Mouse (Mus musculus): Measurements from ENCODE around the gene Ddr2. TPM values are rescaled to one million over a fixed set of nuclear protein-coding genes. Genes with fewer than 3 reads are reported as not detected.
"Not testable (repeated sequence)": the region's sequence is repeated elsewhere in the genome, so short reads cannot be mapped to it uniquely, and the experiment has no call there.

Ddr2 gene
- polyA plus RNA-seq, 2 experiments: 64.1 to 86.7 TPM

DNA sequence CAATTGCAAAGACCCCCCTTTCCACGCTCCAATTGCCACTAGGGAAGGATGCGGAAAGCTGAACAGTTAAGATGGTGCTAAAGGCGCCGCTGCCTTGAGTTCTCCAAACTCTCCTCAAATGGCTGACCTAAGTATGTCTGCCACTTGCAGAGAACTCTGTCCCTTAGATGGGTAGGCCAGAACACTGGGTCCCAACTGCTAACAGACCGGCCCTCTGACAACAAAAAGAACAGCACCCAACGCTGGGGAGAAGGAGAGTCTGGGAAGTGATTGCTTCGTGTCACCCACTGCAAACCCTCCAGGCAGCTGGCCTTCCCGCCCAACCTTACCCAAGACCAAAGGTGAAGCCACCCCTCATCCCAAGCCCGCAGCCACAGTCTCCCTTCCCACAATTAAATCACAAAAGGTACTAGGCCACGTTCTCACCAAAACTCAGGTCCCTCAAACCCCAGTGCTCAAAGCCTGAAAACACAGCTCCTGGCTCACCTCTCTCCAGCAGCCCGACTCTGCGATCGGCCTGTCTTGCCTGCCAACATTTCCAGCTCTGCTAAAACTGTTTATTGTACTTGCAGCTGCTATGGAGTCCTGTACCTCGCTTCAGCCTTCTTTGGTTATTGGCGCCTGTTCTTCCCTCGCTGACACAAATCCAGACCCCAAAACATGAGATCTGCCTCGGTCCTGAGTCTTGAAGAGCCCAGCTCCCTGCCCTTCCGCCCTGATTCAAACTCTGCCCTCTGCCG is 616 bp downstream of the Ddr2 start:
- H3K9ac ChIP-seq (ENCODE audit: low read depth, low read length, severe bottlenecking): peak overlapping the region; percentile 81
- TF ChIP-seq POLR2A (IDR thresholded peaks at IDR 0.05; ENCODE audit: borderline replicate concordance, extremely low read depth, insufficient read depth, insufficient read length): no peak
- 15% methylated on average over 19 of the region's 19 CpGs for whole genome bisulfite sequencing
- no peaks in the 10 kb centered on the region for H3K27me3 ChIP-seq (ENCODE audit: control insufficient read depth, insufficient read depth, low read length)
- DNase-seq (ENCODE audit: low spot score): peak; percentile 49
- peak overlapping the region; percentile 70 for H3K4me2 ChIP-seq (replicated peaks; ENCODE audit: low read depth, low read length, severe bottlenecking)
- H3K4me3 ChIP-seq (replicated peaks; ENCODE audit: low read length): peak overlapping the region; percentile 65
- ATAC-seq (ENCODE audit: low FRiP score, low read depth): peak; percentile 60
- peaks cover 36% of the 10 kb centered on the region for H3K4me1 ChIP-seq (ENCODE audit: control insufficient read depth, insufficient read depth, low read length)
- no peaks in the 10 kb centered on the region for H3K36me3 ChIP-seq (ENCODE audit: control insufficient read depth, insufficient read depth, low read length)
- peak overlapping the region; percentile 98 for H3K27ac ChIP-seq (replicated peaks; ENCODE audit: low read depth, low read length)
- H3K9me3 ChIP-seq (ENCODE audit: control insufficient read depth, low read length): no peaks in the 10 kb centered on the region

DNA sequence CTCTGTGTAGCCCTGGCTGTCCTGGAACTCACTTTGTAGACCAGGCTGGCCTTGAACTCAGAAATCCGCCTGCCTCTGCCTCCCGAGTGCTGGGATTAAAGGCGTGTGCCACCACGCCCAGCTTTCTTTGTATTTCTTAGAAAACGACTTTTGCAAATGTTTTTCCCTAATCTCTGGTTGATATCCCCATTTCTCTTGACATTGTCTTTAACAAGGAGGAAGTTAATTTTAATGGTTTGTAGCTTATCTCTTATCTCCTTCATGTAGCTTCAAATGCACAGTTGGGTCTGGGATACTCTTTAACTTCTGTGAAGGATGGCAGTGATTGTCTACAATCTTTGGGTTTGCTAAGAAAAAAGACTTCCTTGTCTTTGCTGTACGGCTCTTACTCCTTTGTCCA is 7.7 kb downstream of the Ddr2 start:
- not testable (repeated sequence) for H3K27ac ChIP-seq (replicated peaks; ENCODE audit: low read depth, low read length); ATAC-seq (ENCODE audit: low FRiP score, low read depth); H3K9me3 ChIP-seq (ENCODE audit: control insufficient read depth, low read length); DNase-seq (ENCODE audit: low spot score); H3K27me3 ChIP-seq (ENCODE audit: control insufficient read depth, insufficient read depth, low read length); H3K9ac ChIP-seq (ENCODE audit: low read depth, low read length, severe bottlenecking); H3K4me2 ChIP-seq (replicated peaks; ENCODE audit: low read depth, low read length, severe bottlenecking); H3K36me3 ChIP-seq (ENCODE audit: control insufficient read depth, insufficient read depth, low read length); H3K4me3 ChIP-seq (replicated peaks; ENCODE audit: low read length)
- 90% methylated on average over 6 of the region's 6 CpGs for WGBS
- peaks cover 14% of the 10 kb centered on the region for H3K4me1 ChIP-seq (ENCODE audit: control insufficient read depth, insufficient read depth, low read length)

DNA sequence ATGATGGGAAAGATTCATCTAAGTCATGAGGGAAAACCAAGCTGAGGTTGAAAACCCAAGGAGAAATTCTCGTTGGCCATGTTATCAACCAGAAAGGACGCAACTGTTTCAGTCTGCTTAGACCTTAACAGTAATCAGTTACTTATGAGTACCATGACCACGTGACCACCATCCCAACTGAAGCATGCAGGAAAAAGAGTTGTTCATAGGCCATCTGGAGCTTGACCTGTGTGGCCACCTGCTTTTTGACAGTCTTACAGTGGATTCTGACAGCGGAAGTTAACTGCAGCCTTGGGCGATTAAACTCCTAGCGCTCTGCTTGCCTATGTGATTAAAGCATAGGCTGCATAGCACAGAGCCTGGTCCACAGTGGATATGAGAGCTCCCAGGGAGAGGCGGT is 23.9 kb downstream of the Ddr2 start:
- Histone ChIP-seq H3K4me2 (replicated peaks; ENCODE audit: low read depth, low read length, severe bottlenecking) (no peak overlapping the region), H3K27me3 (ENCODE audit: control insufficient read depth, insufficient read depth, low read length) (no peaks in the 10 kb centered on the region), H3K27ac (replicated peaks; ENCODE audit: low read depth, low read length) (no peak overlapping the region), H3K4me1 (ENCODE audit: control insufficient read depth, insufficient read depth, low read length) (no peaks in the 10 kb centered on the region), H3K9ac (ENCODE audit: low read depth, low read length, severe bottlenecking) (no peak overlapping the region), H3K36me3 (ENCODE audit: control insufficient read depth, insufficient read depth, low read length) (peaks cover 40% of the 10 kb centered on the region), H3K9me3 (ENCODE audit: control insufficient read depth, low read length) (no peaks in the 10 kb centered on the region), H3K4me3 (replicated peaks; ENCODE audit: low read length) (no peak overlapping the region)
- WGBS: 87% methylated on average over 7 of the region's 7 CpGs
- TF ChIP-seq POLR2A (IDR thresholded peaks at IDR 0.05; ENCODE audit: borderline replicate concordance, extremely low read depth, insufficient read depth, insufficient read length): no peak
- ATAC-seq (ENCODE audit: low FRiP score, low read depth) (no peak), DNase-seq (ENCODE audit: low spot score) (no peak)

DNA sequence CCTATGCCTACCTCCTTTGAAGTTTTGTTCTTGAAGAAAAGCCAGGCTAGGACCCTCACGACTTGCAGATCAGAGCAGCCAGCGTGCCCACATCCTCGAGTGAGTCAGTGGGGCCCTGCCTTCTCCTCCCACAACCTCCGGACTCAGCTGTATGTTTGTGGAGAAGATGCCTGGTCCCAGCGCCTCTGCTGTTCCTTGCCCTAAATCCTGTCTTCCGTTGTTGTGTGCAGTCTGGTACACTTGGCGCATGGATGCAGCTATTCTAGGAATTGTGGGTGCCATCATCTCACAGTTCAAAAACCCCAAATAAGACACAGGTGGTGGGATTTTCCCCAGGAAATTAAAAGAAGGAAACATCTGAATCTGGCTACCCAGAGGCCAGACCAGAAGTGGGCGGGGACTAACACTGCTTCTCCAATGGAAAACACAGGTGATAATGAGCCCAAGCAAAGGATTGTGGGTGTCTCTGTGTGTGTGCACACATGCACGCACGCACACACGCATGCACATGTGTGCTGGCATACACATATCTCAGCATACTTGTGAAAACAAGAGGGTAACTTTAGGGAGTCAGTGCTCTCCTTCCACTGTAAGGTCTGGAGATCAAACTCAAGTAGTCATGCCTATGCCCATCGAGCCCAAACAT is 26.3 kb downstream of the Ddr2 start:
- no peak overlapping the region for H3K27ac ChIP-seq (replicated peaks; ENCODE audit: low read depth, low read length)
- no peak overlapping the region for H3K4me3 ChIP-seq (replicated peaks; ENCODE audit: low read length)
- no peak for TF ChIP-seq POLR2A (IDR thresholded peaks at IDR 0.05; ENCODE audit: borderline replicate concordance, extremely low read depth, insufficient read depth, insufficient read length)
- H3K9ac ChIP-seq (ENCODE audit: low read depth, low read length, severe bottlenecking): no peak overlapping the region
- no peaks in the 10 kb centered on the region for H3K27me3 ChIP-seq (ENCODE audit: control insufficient read depth, insufficient read depth, low read length)
- H3K36me3 ChIP-seq (ENCODE audit: control insufficient read depth, insufficient read depth, low read length): peaks cover 45% of the 10 kb centered on the region
- no peak for DNase-seq (ENCODE audit: low spot score)
- no peaks in the 10 kb centered on the region for H3K9me3 ChIP-seq (ENCODE audit: control insufficient read depth, low read length)
- no peak overlapping the region for H3K4me2 ChIP-seq (replicated peaks; ENCODE audit: low read depth, low read length, severe bottlenecking)
- ATAC-seq (ENCODE audit: low FRiP score, low read depth): no peak
- WGBS: 84% methylated on average over 12 of the region's 12 CpGs
- H3K4me1 ChIP-seq (ENCODE audit: control insufficient read depth, insufficient read depth, low read length): no peaks in the 10 kb centered on the region

DNA sequence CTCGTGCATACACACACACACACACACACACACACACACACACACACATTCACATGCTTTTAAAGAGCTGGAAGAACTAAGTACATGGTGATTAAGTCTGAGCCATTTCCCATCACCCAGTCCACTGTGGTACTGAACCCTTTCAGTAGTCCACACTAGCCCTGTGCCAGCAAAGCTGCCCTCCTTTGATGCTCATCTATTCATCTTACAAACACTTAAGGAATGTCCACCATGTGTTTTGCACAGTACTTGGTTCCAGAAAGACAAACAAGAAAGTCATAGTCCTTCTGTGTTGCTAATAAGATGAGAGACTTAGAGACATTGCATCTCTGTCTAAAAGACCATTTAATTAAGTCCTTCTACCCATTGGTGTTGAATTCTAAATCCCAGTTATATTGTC is 29.7 kb downstream of the Ddr2 start:
- no peak overlapping the region for H3K4me3 ChIP-seq (replicated peaks; ENCODE audit: low read length)
- no peak for TF ChIP-seq POLR2A (IDR thresholded peaks at IDR 0.05; ENCODE audit: borderline replicate concordance, extremely low read depth, insufficient read depth, insufficient read length)
- WGBS: 94% methylated on average over 1 of the region's 1 CpGs
- no peak overlapping the region for H3K27ac ChIP-seq (replicated peaks; ENCODE audit: low read depth, low read length)
- H3K27me3 ChIP-seq (ENCODE audit: control insufficient read depth, insufficient read depth, low read length): no peaks in the 10 kb centered on the region
- no peak overlapping the region for H3K4me2 ChIP-seq (replicated peaks; ENCODE audit: low read depth, low read length, severe bottlenecking)
- DNase-seq (ENCODE audit: low spot score) (no peak), ATAC-seq (ENCODE audit: low FRiP score, low read depth) (no peak)
- no peak overlapping the region for H3K9ac ChIP-seq (ENCODE audit: low read depth, low read length, severe bottlenecking)
- H3K9me3 ChIP-seq (ENCODE audit: control insufficient read depth, low read length): no peaks in the 10 kb centered on the region
- H3K36me3 ChIP-seq (ENCODE audit: control insufficient read depth, insufficient read depth, low read length): peaks cover 24% of the 10 kb centered on the region
- H3K4me1 ChIP-seq (ENCODE audit: control insufficient read depth, insufficient read depth, low read length): no peaks in the 10 kb centered on the region
